Mouse (Mus musculus): ENCODE data around the gene Vmn1r138.
"Not testable (repeated sequence)": the region's sequence is repeated elsewhere in the genome, so short reads cannot be mapped to it uniquely, and the experiment has no call there.

The Vmn1r138 gene

GRCm38 (mm10) chr7:22028797-22029196 is at the start of gene Vmn1r138:
Gene Vmn1r138 (minus strand): TSS chr7:22028897.
- not testable (repeated sequence) for DNase-seq (ENCODE audit: low read depth, low spot score)

DNA sequence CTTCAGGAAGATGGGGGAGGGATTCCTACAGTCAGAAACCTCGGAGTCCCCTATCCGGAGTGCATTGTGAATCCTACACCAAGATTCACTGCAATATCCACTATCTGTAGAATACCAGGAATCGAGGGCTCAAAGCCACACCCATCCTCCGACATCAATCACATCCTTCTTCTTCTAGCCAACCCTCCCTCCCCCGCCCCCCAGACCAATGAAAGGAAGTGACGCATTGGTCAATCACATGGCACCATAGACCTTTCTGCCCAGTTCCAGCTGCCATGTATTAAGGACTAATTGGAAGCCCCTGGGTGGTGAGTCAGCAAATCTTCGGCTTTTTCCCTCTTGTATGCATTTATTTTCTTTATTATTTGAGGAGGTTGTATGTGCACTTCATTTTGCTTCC is 40.1 kb upstream of the Vmn1r138 start, which contains the start of gene Vmn1r139:
Vmn1r139 (plus strand) TSS at position 301 of the 400 bp plus-strand sequence.
- not testable (repeated sequence) for DNase-seq (ENCODE audit: low read depth, low spot score)

- DNase-seq (ENCODE audit: low read depth, low spot score) = not testable (repeated sequence)
Observed at GRCm38 (mm10) chr7:22056205-22056604, 27.5 kb upstream of the Vmn1r138 start, which contains the start of gene Gm6176. Gene Gm6176 (minus strand): TSS chr7:22056305.

DNA sequence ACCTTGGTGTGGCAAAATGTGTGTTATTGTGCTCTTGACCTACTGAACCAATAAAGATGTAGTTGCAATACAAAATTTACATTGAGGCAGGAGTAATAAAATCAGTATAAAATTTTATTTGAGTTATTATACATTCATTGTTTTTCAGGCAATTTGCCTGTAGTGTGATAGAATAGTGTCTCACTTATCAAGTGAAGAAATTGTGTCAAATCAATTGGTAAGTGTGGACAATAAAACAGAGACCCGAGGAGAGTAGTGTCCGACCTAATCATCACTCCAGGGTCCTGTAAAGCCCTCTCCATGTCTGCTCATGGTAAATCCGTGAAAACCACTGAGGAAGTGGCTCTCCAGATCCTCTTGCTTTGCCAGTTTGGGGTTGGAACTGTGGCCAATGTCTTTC is 34.4 kb downstream of the Vmn1r138 start, which contains the start of gene Vmn1r137:
Vmn1r137 (plus strand) TSS at position 301 of the 400 bp plus-strand sequence.
- not testable (repeated sequence) for DNase-seq (ENCODE audit: low read depth, low spot score)
